Mouse (Mus musculus) heart, embryonic 10.5 days (tissue): ENCODE results near the gene Dvl2. TPM values are rescaled to one million over a fixed set of nuclear protein-coding genes. Genes with fewer than 3 reads are reported as not detected.

Experiments
- DNase-seq: peaks from one replicate; pipeline ENCODE4 v3.0.0-alpha.2; 2017; ENCODE audit warnings: low spot score
- H3K27ac ChIP-seq: fragments of 300-500 bp; sonication (generic); 2 replicates; pipeline ENCODE4 v1.5.1; 2016; ENCODE audit warnings: mild to moderate bottlenecking
- H3K27me3 ChIP-seq: fragments of 300-500 bp; sonication (generic); 2 replicates; pipeline ENCODE4 v1.6.1; 2016; ENCODE audit warnings: mild to moderate bottlenecking; ENCODE audit not compliant: poor library complexity, insufficient read depth, severe bottlenecking
- H3K36me3 ChIP-seq: fragments of 300-500 bp; sonication (generic); 2 replicates; pipeline ENCODE4 v1.6.1; 2016; ENCODE audit warnings: mild to moderate bottlenecking, moderate library complexity
- H3K4me1 ChIP-seq: fragments of 300-500 bp; sonication (generic); 2 replicates; pipeline ENCODE4 v1.6.1; 2016; ENCODE audit warnings: mild to moderate bottlenecking
- H3K4me3 ChIP-seq: fragments of 300-500 bp; sonication (generic); 2 replicates; pipeline ENCODE4 v1.5.1; 2016; ENCODE audit warnings: mild to moderate bottlenecking, moderate library complexity
- H3K9me3 ChIP-seq: fragments of 300-500 bp; sonication (generic); 2 replicates; pipeline ENCODE4 v1.6.1; 2016; ENCODE audit warnings: mild to moderate bottlenecking, moderate library complexity
- WGBS: fragments of 180-500 bp; shearing (Covaris S2); methylation state at CpG from one replicate; pipeline ENCODE4 v1.1.7; 2016; 5-methylcytosine and 5-hydroxymethylcytosine counted together
- polyA plus RNA-seq: library from polyadenylated mRNA; unstranded; fragments of >200 nt; fragmentation: Nextera tagmentation; extraction: Ambion mirVana; gene quantifications from 2 replicates; pipeline ENCODE4 v1.2.1, GENCODE M21; 2016

Gene Dvl2
- polyA plus RNA-seq, 1 experiment from 2014 or later = 40.3 TPM

DNA sequence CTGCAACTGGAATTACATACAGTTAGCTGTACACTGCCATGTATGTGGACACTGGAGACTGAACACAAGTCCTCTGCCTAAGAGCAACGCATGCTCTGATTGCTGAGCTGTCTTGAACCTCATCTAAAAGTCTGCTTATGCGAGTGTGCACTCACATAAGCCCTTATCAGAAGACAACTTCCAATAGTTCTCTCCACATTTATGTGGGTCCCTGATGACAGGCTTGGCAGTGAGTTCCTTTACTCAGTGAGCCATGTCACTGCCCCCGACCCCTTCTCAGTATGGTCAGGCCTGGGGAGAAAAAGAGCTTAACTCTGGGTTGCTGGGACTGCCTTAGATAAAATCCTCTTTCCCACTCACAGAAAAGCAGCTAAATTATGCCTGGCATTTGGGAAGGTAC lies 16.3 kb downstream of the Dvl2 start, which contains the start of gene Dlg4:
Gene Dlg4 (plus strand): TSS at position 274 of the 400 bp plus-strand sequence.
- WGBS = 76% methylated on average over 3 of the region's 3 CpGs
- no peak for DNase-seq
- H3K27ac ChIP-seq = peak within 1 kb of the TSS; percentile 93
- H3K27me3 ChIP-seq = no peaks in the 10 kb centered on the region
- H3K9me3 ChIP-seq = no peaks in the 10 kb centered on the region
- H3K4me3 ChIP-seq = peak within 1 kb of the TSS; percentile 77
- H3K36me3 ChIP-seq = peaks cover 18% of the 10 kb centered on the region
- H3K4me1 ChIP-seq = peaks cover 56% of the 10 kb centered on the region

DNA sequence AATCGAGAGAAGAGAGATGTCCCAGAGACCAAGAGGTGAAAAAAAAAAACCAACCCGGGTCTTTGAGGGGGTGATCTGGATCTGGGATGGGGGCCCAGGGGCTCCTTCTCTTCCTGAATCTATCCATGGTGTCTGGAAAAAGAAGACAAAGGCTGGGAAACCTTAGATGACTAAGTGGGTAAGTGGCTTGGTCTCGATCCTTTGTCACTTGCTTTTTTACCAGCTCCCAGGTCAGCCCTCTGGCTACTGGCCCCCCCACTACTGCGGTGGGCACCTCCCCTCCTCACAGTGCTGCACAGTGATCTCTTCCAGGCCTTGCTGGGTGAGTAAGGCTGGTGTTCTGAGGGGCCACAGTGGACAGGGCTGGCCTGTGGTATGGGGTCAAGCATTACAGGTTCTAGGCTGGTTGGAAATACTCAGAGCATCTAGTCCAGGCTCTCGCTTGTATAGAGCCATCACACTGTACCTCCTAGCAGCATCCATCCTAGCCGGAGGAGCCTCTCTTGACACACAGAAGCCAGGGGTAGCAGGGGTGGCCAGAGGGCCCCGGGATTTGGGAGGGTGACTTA lies 16.9 kb downstream of the Dvl2 start:
- Histone ChIP-seq H3K4me1 (peaks cover 59% of the 10 kb centered on the region), H3K27me3 (no peaks in the 10 kb centered on the region), H3K36me3 (peaks cover 12% of the 10 kb centered on the region), H3K4me3 (peak overlapping the region; percentile 72), H3K9me3 (no peaks in the 10 kb centered on the region), H3K27ac (peak overlapping the region; percentile 93)
- no peak for DNase-seq
- WGBS = 41% methylated on average over 7 of the region's 7 CpGs

DNA sequence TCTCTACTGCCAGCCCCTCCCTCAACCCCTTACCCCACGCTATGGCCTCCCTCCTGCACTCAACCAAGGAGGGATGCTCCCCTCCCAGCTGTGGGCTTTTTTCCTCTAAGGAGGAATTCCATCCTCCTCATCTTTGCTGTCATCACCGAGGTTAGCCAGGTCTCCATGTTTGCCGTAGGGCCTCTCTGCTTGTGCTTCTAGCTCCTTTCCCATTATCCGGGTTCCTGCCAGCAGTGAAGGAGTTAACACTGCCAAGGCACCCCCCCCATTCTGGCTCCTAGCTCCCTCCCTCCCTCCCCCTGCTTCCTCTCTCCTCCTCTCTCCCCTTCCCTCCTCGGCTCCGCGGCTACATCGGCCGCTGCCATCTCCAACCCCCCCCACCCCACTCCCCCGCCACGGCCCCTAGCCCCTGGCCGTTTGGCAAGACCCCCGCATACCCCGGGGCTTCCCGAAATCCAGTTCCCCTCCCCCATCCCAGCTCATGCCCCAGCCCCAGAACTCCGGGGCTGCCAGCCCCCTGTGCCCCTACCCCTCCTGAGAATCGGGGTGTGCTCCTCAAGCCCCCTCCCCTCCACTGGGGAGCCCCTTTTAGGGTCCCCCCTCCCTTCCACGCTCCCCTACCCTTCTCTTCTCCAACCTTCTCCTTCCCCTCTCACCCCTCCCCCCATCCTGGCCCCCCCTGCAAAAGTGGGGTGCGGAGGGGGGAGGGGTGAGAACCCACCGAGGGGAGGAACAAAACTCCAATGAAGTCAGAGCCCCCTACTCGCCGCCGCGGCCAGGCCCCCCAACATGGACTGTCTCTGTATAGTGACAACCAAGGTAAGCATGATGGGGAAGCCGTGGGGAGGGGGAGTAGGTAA lies 18.0 kb downstream of the Dvl2 start:
- Histone ChIP-seq H3K4me3 (peak overlapping the region; percentile 72), H3K9me3 (no peaks in the 10 kb centered on the region), H3K4me1 (peaks cover 66% of the 10 kb centered on the region), H3K36me3 (peaks cover 2% of the 10 kb centered on the region), H3K27me3 (no peaks in the 10 kb centered on the region), H3K27ac (peak overlapping the region; percentile 93)
- no peak for DNase-seq
- 2% methylated on average over 21 of the region's 25 CpGs for WGBS

DNA sequence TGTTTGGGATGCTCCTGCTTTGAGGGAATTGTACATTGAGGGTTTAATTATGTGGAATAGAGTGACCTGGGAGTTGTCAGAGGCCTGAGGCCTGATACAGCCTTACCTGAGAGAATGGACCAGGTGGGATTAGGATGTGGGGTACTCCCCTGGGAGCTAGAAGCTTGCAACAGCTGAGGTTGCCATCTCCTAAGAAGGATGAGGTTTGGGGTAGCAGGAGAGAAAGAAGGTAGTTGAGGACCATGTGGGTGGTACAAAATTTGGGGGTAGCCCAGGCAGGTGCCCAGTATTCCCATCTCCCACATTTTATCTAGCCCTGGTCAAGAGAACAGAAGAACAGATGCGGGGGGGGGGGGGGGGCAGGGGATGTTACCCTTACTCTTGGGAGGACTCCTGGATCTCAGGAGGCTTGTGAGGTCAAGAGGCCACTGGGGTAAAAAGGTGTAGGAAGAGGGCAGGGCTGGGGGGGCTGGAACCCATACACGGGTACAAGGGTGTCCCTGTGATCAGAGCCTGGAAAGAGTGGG lies 19.2 kb downstream of the Dvl2 start:
- no peak for DNase-seq

DNA sequence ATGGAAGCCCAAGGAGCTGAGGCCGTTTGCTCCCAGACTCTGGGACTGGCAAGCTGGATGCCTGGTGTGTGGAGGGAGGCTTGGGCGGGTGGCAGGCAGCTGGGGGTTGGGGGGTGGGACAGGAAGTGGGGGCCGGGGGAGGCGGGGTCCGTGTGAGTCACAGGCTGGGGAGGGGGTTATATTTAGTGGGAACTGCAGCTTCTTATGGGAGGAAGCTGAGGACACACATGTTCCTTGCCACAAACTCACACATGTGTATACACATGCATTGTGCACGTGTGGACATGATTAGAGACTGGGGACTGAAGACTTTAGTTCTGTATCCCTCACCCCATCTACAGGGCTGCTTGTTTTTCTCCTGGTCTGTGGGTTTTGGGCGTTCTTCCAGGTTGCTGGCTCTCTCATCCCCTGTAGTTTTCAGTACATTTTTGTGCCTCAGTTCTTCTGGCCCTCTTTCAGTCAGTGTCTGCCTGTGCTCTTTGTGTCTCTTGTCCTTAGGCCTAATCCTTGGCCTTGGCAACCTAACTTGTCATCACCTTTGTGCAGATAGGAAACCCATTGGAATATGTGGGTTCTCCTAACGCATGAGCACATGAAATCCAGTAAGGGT lies 19.7 kb downstream of the Dvl2 start:
- Histone ChIP-seq H3K36me3 (no peaks in the 10 kb centered on the region), H3K4me3 (peak overlapping the region; percentile 72), H3K27ac (peak overlapping the region; percentile 93), H3K9me3 (no peaks in the 10 kb centered on the region), H3K27me3 (no peaks in the 10 kb centered on the region), H3K4me1 (peaks cover 67% of the 10 kb centered on the region)
- DNase-seq = no peak
- WGBS = 20% methylated on average over 8 of the region's 8 CpGs

More for the DNA sequence above, 19.2 kb downstream of the Dvl2 start:
- H3K4me1 ChIP-seq = peaks cover 70% of the 10 kb centered on the region
- peak overlapping the region; percentile 72 for H3K4me3 ChIP-seq
- WGBS = 21% methylated on average over 2 of the region's 2 CpGs
- H3K27ac ChIP-seq = peak overlapping the region; percentile 93
- H3K36me3 ChIP-seq = no peaks in the 10 kb centered on the region
- H3K9me3 ChIP-seq = no peaks in the 10 kb centered on the region
- H3K27me3 ChIP-seq = no peaks in the 10 kb centered on the region

DNA sequence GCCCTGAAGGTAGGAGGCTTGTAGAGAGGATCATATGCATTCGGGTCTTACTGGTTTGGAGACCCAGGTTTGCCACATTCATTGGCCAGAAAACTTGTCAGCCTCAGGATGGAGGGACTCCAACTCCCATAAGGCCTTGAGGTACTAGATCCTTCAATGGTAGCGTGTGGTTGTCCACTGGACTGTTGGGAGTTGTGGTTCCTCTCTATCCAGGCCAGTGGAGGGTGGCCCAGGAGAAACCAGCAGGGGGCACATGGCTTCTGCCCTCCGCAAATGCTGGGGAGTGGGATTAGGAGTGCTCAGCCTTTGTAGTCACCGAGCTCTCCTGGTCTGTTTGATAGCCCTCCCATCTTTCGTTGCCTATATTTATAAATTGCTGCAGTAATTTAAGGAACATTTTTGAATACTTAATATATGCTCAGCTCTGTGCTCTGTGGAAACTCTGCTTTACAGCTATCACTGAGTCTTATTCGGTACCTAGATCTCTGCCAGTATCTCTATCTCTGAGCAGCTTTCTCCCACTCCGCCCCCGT lies 20.4 kb downstream of the Dvl2 start:
- under 1% methylated on average over 8 of the region's 8 CpGs for WGBS
- Histone ChIP-seq H3K4me1 (peaks cover 72% of the 10 kb centered on the region), H3K4me3 (peak overlapping the region; percentile 72), H3K9me3 (no peaks in the 10 kb centered on the region), H3K27me3 (no peaks in the 10 kb centered on the region), H3K27ac (peak overlapping the region; percentile 93), H3K36me3 (no peaks in the 10 kb centered on the region)
- peak; percentile 94 for DNase-seq

DNA sequence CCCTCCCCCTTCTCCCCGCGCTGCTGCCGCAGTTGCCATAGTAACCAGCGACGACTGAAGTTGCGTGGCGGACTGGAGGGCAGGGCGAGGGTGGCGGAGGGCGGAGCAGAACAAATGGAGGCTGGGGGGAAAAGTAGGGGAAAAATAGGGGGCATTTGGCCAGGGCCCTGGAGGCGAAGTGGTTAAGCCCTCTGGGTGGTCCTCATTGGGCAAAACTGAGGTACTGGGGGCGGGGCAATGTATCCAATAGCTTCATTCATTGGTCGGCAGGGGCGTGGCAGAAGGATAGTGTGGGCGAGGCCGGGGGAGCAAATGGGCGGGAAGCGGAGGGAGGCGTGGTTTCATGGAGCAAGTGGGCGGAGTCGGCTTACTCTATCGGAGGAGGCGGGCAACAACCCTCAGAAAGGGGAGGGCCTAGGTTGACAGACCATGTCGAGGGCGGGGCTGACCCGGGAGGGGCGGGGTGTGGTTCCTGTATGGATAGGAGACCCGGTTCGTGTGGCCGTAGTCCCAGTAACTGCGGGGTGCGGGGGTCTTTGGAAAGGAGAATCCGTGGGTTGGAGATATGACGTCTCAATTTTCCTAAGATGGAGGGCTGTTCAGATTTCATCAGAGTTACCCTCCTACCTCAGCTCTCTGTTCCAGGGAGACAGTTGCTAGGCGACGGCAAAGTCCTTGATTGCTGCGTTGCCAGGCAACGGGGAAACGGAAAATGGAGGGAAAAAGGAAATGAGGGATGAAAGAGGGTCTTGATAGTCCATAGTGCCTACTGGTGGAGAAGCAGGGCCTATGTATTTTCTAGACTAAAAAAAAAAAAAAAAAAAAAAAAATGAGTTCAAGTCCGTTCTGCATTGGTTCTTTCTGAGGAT lies 21.1 kb downstream of the Dvl2 start:
- DNase-seq = peak; percentile 99
- WGBS = 3% methylated on average over 40 of the region's 40 CpGs
- H3K36me3 ChIP-seq = no peaks in the 10 kb centered on the region
- peak overlapping the region; percentile 72 for H3K4me3 ChIP-seq
- no peaks in the 10 kb centered on the region for H3K9me3 ChIP-seq
- peaks cover 79% of the 10 kb centered on the region for H3K4me1 ChIP-seq
- peak overlapping the region; percentile 93 for H3K27ac ChIP-seq
- 0 out of 2 replicates have a peak, but pooled peaks cover under 1% of the 10 kb centered on the region for H3K27me3 ChIP-seq

DNA sequence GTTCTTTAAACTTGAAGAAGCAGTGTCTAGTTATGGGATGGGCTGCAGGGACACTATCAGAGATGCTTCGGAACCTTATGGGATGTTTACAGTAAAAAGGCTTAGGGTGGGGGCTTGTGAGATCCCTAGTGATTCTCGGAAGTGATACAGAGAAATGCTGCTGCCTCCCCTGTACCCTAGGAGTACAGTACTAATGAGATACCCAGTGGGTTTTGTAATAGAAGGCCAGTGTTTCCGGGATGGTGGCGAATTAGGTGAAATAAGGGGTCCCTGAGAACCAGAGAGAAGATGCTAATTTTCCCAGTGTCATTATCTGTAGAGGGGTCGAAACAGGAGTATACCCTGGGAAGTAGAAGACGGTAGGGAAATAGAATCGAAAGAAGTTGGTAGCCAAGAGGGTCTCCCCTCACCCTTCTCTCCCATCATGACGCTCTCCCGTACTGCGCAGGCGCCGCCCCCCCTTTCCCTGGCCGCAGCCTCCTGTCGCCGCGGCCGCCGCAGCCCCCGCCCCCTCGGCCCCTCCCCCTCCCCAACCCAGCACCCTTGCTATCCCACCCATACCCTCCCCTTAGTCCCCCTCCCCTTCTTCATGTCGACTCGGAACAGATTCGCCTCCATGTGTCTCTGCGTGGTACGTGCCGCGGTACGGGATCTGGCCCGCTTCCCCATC lies 23.2 kb downstream of the Dvl2 start:
- no peak for DNase-seq
- Histone ChIP-seq H3K4me1 (peaks cover 85% of the 10 kb centered on the region), H3K9me3 (no peaks in the 10 kb centered on the region), H3K4me3 (peak overlapping the region; percentile 58), H3K36me3 (no peaks in the 10 kb centered on the region), H3K27me3 (peaks cover 12% of the 10 kb centered on the region), H3K27ac (peak overlapping the region; percentile 80)
- 5% methylated on average over 24 of the region's 29 CpGs for WGBS

DNA sequence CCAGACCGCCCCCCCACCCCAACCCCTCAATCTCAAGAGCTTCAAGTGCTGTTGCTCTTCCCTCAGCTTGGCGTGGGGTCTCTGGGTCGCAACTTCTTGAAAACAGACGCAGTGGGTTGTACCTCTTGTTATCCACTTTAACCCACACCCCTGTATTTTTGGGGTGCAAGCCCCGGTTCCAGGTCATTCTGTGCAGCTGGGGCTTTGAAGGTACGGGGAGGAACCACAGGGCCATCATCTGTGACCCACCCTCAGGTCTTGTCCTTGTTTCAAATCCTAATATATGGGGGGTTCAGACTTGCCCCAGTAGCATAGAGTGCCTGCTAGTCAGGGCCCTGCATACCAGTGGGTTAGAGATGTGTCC lies 23.7 kb downstream of the Dvl2 start:
- H3K27ac ChIP-seq = peak overlapping the region; percentile 80
- WGBS = 18% methylated on average over 6 of the region's 6 CpGs
- H3K4me1 ChIP-seq = peaks cover 85% of the 10 kb centered on the region
- peak overlapping the region; percentile 58 for H3K4me3 ChIP-seq
- peaks cover 12% of the 10 kb centered on the region for H3K27me3 ChIP-seq
- H3K36me3 ChIP-seq = no peaks in the 10 kb centered on the region
- DNase-seq = no peak
- no peaks in the 10 kb centered on the region for H3K9me3 ChIP-seq

DNA sequence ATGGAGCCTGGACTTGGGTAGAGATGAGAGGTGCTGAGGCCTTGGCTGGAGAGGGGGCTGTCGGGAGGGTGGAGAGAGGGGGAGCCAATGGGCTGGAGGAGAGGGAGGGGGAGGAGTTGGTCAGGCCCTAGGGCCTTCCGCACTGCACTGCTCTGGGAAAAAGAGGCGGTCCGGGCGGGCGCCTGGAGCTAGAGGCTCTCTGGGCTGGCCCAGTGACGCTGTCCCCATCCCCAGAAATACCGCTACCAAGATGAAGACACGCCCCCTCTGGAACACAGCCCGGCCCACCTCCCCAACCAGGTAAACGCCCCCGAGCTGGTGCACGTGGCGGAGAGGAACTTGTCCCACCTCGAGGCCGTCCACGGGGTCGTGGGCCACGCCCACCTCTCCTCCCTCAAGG lies 26.3 kb downstream of the Dvl2 start:
- Histone ChIP-seq H3K36me3 (peaks cover 14% of the 10 kb centered on the region), H3K4me3 (peak overlapping the region; percentile 54), H3K27me3 (peaks cover 12% of the 10 kb centered on the region), H3K9me3 (no peaks in the 10 kb centered on the region), H3K27ac (peak overlapping the region; percentile 73), H3K4me1 (peaks cover 80% of the 10 kb centered on the region)
- WGBS = under 1% methylated on average over 19 of the region's 19 CpGs
- peak; percentile 86 for DNase-seq

DNA sequence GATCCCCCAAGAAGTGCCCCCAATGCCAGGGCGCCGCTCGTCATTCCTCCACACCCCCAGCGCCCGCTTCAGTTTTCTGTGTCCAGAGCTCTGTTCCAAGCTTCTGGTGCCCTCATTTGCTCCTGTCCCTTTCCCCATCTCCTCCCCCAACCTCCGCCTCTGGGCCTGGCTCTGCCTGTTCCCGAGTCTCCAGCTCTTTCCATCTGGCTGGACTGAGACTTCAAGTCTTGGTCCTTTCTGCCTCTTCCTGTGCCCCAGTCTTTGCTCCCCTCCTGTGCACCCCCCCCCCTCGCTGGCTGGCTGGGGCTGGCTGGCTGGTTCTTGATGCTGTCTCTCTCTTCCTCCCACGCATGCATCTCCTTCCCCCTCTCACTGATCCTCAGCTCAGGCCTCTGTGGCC lies 27.0 kb downstream of the Dvl2 start:
- no peak for DNase-seq
- peak overlapping the region; percentile 54 for H3K4me3 ChIP-seq

More for the DNA sequence above, 27.0 kb downstream of the Dvl2 start:
- Histone ChIP-seq H3K36me3 (peaks cover 21% of the 10 kb centered on the region), H3K9me3 (no peaks in the 10 kb centered on the region), H3K27ac (peak overlapping the region; percentile 73; the same call in 1 of the 2 replicates), H3K27me3 (peaks cover 12% of the 10 kb centered on the region), H3K4me1 (peaks cover 77% of the 10 kb centered on the region)
- WGBS = 36% methylated on average over 9 of the region's 9 CpGs
